Mouse (Mus musculus) neutrophil, adult 5-6 weeks (primary cell): Measurements from ENCODE around the gene Dhx16. TPM values are rescaled to one million over a fixed set of nuclear protein-coding genes. Genes with fewer than 3 reads are reported as not detected.

Experiments
- ATAC-seq: fragments of 151-379, 151-347 bp; 2 replicates; pipeline ENCODE4 v1.8.0; 2017; ENCODE audit warnings: mild to moderate bottlenecking, moderate TSS enrichment; ENCODE audit not compliant: insufficient number of reproducible peaks, poor library complexity, low FRiP score, severe bottlenecking; ENCODE audit errors: extremely low read depth
- total RNA-seq: library from RNA; stranded (forward); fragments of 200-1000 nt; gene quantifications from 2 replicates; pipeline ENCODE4 v1.2.3, GENCODE M21; 2017

The Dhx16 gene
- total RNA-seq, 1 experiment from 2014 or later, result 121 TPM

DNA sequence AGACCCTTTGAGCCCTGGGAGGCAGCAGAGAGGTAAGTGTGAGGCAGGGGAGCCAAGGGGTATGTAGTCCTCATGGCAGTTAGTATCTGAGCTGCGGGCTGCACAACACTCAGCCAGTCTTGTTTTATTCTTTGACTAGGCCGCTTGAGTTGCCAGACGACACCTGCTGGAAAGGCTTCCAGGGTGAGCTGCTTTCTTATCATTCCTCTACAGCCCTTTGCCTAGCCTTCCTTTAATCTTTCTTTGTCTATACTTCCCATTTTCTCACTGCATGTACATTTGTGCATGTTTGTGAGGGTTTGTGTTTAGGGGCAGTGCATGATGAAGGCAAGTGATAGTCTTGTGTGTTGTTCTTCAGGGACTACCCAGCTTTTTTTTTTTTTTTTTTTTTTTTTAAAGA, 28.6 kb upstream of the Dhx16 start:
- no peak for ATAC-seq

DNA sequence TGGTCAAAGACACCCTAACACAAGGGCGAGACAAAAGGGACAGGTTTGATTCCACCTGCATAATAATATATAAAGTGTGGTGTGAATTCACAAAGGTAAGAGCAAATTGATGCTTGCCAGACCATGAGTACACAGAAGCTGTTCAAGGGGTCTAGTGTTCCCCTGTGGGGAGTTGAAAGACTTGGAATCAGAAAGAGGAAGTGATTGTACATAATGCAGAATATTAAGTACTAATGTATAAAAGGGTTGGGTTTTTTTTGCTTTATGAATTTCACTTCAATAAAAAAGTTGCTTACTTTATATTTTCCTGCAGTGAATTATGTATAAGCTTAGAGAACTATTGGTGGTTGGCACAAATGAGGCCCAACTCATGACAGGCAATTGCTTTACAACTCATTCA, 20.2 kb upstream of the Dhx16 start:
- no peak for ATAC-seq

DNA sequence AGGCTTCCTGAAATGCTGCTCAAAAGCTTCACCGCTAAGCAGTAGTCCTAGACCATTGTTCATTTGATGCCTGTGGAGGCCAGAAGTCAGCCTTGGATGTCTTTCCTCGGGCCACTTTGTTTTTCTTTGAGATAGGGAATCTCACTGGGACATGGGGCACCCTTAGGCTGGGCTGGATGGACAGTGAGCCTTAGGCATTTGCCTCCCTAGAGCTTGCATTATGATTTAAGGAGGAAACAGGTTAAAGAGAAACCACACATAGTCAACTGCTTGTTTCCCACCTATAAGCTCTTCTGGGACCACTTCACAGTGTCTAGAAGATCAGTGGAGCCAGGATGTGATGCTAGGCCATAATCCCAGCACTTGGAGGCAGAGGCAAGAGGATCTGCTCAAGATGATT, 19.8 kb upstream of the Dhx16 start:
- no peak for ATAC-seq

DNA sequence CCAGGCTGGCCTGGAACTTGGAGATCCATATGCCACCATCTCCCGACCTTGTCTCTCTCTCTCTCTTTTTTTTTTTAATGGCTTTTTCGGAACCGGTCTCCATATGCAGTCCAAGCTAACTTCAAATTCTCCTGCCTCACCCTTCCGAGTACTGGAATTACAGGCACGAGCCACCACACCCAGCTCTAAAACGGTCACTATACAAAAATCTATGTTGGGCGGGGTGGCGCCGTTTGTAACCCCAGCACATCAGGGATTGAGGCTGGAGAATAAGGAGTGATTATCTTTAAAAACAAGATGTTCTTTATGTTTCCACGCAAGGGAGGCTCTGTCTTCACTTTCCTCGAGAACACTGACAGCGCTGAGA, 18.8 kb upstream of the Dhx16 start:
- ATAC-seq, result no peak

DNA sequence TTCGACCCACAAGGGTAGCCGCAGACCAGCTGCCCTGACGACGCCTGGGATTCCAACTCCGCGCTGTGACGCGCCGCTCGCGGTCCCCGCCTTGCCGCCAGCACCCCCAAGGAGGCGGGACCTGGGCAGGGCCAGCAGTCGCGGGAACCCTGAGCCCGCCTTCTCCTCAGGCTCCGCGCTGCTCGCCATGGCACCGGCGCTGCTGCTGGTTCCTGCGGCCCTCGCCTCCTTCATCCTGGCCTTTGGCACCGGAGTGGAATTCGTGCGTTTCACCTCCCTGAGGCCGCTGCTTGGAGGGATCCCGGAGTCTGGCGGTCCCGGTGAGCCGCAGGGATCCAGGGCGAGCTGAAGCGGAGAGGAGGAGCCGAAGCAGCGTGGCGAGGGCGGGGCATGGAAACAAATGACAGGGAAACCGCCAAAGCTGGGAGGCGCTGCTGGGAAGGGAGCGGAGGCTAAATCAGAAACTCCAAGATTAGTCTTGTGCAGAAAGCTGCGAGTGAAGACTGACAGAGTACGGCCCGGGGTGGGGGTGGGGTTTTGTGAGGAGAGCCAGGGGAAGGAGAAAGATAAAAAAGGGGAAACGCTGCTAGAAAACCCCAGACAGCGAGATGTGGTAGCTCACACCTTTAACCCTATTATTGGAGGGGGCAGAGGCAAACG, 18.3 kb upstream of the Dhx16 start, which contains the start of gene Nrm:
Nrm (plus strand) TSS at position 121 of the 660 bp plus-strand sequence.
- peak; percentile 67 for ATAC-seq

DNA sequence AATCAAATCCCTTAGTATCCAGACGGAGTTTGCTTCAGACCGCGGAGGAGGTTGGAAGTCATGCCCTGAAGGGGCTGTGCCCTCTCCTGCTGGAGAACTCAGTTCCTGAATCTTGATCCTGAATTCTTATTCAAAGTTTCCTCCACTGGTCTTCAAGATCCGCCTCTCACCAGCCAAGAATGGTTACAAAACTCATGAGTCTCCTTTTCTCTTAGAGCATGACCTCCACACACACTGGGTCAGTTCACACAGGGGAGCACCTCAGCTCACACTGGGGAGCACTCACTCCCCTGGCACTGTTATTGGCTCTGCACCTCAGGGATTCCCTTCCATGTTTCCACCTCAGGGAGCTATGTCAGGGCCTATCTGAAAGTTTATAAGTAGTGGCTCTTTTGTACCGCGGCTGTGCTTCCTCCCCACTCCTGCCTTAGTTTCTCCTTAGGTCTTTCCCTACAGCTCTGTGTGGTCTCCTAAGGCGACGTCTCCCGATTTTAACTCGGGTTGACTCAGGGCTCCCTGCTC, 14.7 kb upstream of the Dhx16 start:
- no peak for ATAC-seq

DNA sequence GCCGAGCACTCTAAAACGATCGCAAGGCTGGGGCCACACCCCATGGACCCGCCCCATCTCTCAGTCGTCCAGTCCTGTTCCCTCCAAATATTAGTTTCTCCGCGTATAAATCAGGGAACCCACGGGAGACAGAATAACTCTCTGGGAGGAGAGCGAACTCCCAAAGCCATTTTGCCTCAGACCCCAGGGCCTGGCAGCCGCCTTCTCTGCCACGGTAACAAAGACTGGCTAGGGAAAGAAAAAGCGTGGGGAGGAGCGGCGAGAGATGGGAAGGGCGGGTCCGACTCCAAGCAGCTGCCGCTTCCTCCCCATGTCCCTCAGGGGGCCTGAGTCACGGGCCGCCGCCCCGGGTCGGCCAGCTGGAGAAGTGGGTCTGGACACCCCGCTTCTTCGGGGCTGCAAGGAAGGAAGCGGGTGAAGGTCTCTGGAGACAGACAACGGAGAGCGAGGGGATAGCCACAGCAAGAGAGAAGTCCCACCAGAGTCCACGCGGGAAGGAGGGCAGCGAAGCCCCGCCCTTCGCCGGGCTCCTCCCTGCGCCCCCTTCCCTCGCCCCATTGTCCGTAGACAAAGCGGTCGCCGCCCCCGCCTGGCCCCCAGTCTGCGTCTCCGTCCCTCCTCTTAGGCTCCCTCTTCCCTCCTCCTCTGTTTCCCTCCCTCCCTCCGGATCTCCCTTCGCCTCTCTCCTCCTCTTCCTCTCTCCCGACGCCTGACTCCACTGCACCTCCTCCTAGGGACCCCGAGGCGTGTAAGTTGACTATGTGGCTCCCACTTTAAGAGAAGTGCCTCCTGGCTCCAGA, 13.9 kb upstream of the Dhx16 start, which contains the start of gene Ppp1r18:
Ppp1r18 (plus strand) TSS at position 113 of the 800 bp plus-strand sequence.
- 0 out of 2 replicates have a peak, but pooled peaks have one; percentile 13 for ATAC-seq

DNA sequence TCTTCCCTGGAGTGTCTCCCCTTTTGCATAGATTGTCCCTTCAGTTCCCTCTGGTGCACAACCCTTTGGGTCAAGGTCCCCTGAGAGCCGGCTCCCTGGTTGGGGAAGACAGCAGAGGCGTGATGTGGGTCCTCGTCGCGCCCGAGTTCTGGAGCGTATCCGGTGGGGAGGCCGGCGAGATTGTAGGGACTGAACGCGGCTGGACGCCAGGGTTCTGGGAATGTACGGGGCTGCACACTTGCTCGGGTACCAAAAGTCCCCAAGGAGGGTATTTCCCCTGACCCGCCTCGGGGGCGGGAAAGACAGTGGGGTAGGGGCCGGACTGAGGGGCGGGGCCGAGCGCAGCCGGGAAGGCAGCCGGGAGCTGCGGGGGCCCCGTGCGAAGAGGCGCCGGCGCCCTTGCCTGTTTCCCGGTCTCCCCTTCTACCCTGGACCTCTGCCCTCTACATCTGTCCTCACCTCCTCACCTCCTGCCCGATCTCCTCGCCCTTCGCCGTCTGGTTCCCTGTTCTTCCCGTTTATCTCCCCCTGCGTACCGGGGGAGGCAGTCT, 13.3 kb upstream of the Dhx16 start:
- ATAC-seq, result no peak

DNA sequence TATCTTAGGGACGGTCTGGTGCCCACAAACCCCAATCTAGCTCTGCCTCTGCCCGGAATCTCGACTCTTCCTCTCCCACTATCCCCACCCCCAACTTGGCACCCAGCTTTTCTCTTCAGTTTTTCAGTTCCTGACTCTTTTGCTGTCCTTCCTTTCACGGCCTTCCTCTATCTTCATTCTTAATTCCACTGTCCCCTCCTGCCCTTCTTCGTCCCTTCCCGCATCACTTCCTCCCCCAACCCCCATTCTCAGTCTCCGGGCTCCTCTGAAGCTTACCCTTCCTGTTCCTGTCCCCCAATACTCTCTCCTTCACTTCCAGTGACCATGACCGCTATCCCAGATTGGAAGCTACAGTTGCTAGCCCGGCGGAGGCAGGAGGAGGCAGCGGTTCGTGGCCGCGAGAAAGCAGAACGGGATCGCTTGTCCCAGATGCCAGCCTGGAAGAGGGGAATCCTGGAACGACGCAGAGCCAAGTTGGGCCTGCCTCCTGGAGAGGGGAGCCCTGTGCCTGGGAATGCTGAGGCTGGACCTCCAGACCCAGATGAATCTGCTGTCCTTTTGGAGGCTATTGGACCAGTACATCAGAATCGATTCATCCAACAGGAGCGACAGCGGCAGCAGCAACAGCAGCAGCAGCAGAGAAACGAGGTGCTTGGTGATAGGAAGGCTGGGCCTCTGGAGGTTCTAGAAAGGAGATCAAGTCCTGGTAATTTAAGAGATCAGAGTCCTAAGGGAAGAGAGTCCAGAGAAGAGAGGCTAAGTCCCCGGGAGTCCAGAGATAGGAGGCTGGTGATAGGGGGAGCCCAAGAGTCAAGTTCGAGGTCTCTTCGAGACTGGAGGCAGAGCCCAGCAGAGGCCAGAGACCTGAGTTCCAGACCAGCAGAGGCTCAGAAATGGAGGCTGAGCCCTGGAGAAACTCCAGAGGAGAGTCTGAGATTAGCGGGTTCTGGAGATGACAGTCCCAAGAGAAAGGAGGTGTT, 12.4 kb upstream of the Dhx16 start:
- ATAC-seq, result 0 out of 2 replicates have a peak, but pooled peaks have one; percentile 24

DNA sequence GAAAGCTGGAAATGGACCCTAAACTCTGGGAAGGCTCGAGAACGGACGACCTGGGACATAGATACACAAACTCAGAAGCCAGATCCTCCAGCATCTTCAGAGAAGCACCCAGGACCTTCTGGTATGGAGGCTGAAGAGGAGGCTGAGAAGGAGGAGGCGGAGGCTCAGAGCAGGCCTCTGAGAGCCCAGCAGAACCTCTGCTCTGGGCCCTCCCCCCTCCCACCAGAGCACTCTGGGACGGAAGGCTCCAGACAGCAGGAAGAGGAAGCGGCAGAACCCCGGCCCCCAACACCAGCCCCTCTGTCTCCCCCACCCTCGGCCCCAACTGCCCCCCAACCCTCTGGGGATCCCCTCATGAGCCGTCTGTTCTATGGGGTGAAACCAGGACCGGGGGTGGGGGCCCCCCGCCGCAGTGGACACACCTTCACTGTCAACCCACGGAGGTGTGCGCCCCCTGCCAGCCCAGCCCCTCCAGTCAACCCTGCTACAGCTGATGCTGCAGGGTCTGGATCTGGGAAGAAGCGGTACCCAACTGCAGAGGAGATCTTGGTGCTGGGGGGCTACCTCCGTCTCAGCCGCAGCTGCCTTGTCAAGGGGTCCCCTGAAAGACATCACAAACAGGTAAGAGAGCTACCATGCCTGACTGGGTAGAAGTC, 11.3 kb upstream of the Dhx16 start:
- ATAC-seq, result peak; percentile 25; the same call in 1 of the 2 replicates

DNA sequence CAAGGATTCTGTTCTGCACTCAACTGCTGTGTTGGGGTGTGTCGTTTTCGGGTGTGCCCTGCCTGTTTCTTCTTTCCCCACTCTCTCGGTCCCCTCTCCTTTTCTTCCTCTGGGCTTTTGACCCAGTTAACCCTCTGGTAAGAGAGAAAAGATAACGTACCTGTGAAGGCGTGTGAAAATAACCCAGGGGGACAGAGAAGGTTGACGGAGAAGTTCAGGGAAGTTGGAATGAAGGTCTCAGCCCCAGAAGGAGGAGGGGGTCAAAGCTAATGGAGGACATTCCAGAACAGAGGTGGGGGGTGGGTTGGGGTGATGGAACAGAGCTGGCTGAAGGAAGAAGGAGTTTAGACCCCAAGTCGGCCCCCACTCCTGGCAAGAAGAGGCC, 10.7 kb upstream of the Dhx16 start:
- ATAC-seq, result no peak

DNA sequence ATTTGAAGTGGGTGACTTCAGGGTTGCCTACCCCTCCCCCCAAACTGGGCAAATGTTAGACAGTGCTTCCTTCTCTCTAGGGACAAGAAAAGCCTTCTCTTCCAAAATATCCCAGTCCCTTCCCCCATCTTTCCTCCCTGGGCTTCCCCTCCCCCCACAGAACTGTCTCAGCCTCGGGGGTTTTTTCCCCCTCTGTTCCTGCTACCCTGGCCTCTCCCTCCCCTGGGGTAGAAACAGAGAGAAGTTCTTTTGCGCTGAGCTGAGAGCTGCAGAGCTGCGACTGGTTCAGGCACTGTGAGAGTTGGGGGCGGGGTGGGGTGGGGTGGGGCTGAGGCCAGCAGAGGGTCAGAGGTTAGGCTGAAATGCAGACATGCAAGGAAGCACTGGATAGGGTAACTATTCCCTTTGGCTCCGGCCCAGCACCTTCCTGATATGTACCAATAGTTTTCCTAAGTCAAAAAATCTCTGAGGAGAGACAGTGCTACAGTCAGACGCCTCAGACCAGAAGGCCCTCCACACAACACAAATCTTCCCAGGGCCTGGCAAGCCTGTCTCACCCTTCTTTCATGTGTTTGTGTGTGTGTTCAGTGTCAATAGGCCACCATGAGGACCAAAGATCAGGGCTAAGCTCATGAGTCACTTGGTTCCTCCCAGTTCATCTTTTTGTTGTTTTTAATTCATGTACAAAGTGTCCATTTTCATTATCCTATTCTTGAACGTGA, 10.1 kb upstream of the Dhx16 start:
- ATAC-seq, result no peak

DNA sequence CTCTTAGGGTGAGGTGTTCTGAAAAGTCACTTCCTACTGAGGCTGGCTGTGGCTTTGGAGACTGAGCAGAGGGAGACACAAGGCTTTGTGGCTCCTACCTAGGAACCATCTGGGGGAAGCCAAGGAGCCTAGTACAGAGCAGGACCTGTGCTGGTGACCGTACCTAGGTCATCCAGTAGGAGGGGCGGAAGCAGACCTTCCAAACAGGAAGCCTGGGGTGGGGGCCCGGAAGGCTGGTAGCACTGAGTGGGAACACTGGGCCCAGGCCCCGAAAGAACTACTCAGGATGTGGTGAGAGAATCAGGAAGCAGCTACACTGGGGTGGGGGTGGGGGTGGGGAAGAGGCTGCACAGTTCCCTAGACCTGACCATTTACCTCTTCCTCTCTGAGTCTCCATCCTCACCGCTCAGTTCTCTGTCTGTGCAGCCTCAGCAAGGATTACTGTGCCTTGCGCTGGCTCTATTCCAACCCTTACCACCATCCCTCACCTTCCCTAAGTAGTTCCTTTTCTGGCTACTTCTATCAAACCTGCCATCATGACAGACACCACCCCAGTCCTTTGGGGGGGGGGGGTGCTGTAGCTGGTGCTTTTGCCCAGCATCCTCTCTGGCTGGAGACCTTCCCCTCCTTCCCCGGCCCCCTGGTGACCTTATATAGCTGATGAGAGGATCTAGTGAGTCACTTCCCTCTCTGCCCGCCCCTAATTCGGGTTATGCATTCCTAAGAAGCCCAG, 9.3 kb upstream of the Dhx16 start:
- ATAC-seq, result peak; percentile 42

DNA sequence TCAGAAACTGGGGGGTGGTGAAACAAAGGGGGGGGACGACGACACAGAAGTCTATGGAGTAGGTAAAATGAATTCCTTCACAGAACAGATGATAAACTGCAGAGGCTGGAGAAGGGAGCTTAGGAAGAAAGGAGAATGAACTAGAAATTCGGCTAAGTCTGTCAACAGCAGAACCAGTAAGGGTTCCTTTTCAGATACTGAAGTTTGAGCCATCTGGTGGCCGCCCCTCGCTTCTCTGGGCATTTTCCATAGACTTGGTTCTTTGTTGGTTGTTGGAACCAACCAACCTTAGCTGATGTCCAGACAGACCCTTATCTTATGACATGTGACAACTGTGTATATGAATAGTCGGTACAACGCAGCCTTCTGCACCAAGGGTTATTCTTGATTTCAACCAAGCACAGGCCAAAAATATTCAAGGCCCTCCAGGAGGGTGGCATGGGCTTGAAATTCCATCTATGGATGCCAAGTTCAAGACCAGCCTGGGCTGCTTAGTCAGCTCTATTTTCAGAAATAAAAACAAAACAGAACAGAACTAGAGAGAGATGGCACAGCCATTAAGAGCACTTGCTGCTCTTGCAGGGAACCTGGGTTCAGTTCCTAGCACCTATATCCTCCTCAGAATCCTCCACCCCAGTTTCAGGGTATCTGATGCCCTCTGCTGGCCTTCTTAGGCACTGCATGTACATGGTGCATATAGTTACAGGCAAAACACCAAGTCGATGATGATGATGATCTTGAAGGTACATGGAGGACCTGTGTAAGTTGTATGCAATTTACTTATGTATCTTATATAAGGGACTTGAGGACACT, 8.5 kb upstream of the Dhx16 start:
- no peak for ATAC-seq

DNA sequence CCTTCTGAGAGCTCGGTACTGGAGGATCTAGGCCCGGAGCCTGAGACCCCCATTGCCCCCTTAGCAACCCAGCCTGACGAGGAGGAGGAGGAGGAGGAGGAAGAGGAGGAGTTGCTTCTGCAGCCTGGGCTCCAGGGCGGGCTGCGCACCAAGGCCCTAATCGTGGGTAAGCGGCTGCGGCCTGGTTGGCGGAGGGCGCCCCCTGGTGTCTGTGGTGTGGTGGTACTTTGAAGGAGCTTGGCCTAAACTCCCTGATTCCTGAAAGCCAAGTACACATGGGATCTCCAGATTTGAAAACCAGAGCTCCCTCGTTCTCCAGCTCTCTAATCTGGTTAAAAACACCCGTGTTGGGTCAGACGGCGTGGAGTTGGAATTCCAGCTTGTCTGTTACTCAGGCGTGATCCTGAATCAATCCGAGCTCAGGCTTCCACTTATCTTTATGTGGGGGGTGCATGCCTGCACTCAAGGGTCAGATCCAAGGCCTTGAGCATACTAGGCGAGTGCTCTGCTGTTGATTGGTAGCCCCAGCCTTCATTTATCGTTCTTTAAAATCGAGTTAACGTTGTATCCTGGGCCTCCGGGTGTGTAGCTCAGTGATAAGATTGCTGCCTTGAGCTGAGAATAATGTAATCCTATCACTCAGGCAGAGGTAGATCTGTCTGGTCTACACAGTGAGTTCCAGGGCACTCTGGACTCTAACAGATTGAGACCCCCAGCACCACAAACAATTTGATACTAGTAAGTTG, 5.7 kb upstream of the Dhx16 start:
- peak; percentile 46 for ATAC-seq

DNA sequence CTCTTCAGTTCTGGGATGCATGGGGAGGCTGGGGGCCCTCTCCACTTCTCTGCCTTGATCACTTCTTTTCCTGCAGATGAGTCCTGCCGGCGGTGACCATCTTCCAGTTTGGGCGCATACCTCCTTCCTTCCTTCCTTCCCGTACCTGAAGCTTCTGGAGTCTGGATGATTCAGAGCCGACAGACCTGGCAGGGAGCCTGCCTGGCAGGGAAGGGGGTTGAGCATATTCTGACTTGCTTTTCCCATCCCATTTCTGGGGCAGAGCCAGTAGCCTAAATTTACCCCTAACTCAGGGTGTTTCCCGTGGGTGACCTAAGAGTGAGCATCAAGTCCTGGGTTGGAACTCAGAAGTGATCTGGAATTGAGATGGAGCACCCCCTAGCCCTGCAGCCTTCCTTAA, 4.9 kb upstream of the Dhx16 start:
- ATAC-seq, result no peak
